Mouse (Mus musculus) left cerebral cortex, adult 8-10 months (tissue): ENCODE data around the gene Ccl6. TPM values are rescaled to one million over a fixed set of nuclear protein-coding genes. Genes with fewer than 3 reads are reported as not detected.

Experiments used
- DNase-seq, 2 experiments: peaks; one replicate each; pipeline ENCODE4 v3.0.0; 2022; ENCODE audit warnings: low spot score in 2 of 2
- total RNA-seq, 4 experiments: library from RNA; stranded (reverse); gene quantifications; 2 replicates each; pipeline ENCODE4 v1.2.4; 2022

Gene Ccl6
- 10 to 100 TPM in 2 of 4 experiments, 1 to 10 TPM in 1, under 1 TPM in 1; 0.65 to 29.6 (median 13.0) TPM for total RNA-seq

- no peak for DNase-seq
These were observed at the start of gene Ccl6 for GRCm38 (mm10) chr11:83592853-83593252. Gene Ccl6 (minus strand): TSS chr11:83593087.

- no peak for DNase-seq
These were observed 48.3 kb upstream of the Ccl6 start for GRCm38 (mm10) chr11:83641216-83641615.

- DNase-seq = no peak
These were observed 47.3 kb upstream of the Ccl6 start for GRCm38 (mm10) chr11:83640141-83640540.

GRCm38 (mm10) chr11:83639533-83639932 is 46.6 kb upstream of the Ccl6 start:
- no peak for DNase-seq

GRCm38 (mm10) chr11:83638934-83639333 is 46.0 kb upstream of the Ccl6 start:
- no peak for DNase-seq

- no peak for DNase-seq
These were observed 43.9 kb upstream of the Ccl6 start for GRCm38 (mm10) chr11:83636742-83637235.

GRCm38 (mm10) chr11:83634898-83635297 is 42.0 kb upstream of the Ccl6 start:
- no peak for DNase-seq

- DNase-seq = no peak
These were observed 41.5 kb upstream of the Ccl6 start for GRCm38 (mm10) chr11:83634425-83634824.

- DNase-seq = no peak
These were observed 39.9 kb upstream of the Ccl6 start for GRCm38 (mm10) chr11:83632744-83633143.

GRCm38 (mm10) chr11:83631065-83631464 is 38.2 kb upstream of the Ccl6 start:
- no peak for DNase-seq

- no peak for DNase-seq
These were observed 37.7 kb upstream of the Ccl6 start for GRCm38 (mm10) chr11:83630630-83631029.

- no peak for DNase-seq
These were observed 35.9 kb upstream of the Ccl6 start for GRCm38 (mm10) chr11:83628808-83629207.

GRCm38 (mm10) chr11:83623586-83623985 is 30.7 kb upstream of the Ccl6 start:
- no peak for DNase-seq

GRCm38 (mm10) chr11:83619037-83619436 is 26.1 kb upstream of the Ccl6 start:
- DNase-seq = no peak

GRCm38 (mm10) chr11:83618238-83618637 is 25.4 kb upstream of the Ccl6 start:
- DNase-seq = no peak

GRCm38 (mm10) chr11:83616586-83616985 is 23.7 kb upstream of the Ccl6 start:
- no peak for DNase-seq

GRCm38 (mm10) chr11:83610900-83611299 is 18.0 kb upstream of the Ccl6 start:
- no peak for DNase-seq

GRCm38 (mm10) chr11:83606396-83606795 is 13.5 kb upstream of the Ccl6 start:
- no peak for DNase-seq

GRCm38 (mm10) chr11:83605535-83605934 is 12.6 kb upstream of the Ccl6 start:
- no peak for DNase-seq

GRCm38 (mm10) chr11:83604698-83605097 is 11.8 kb upstream of the Ccl6 start:
- no peak for DNase-seq

GRCm38 (mm10) chr11:83603399-83603798 is 10.5 kb upstream of the Ccl6 start:
- DNase-seq = no peak

GRCm38 (mm10) chr11:83600576-83600975 is 7.7 kb upstream of the Ccl6 start:
- no peak for DNase-seq

- no peak for DNase-seq
These were observed 6.1 kb upstream of the Ccl6 start for GRCm38 (mm10) chr11:83598991-83599390.
